ENCODE assay signal across 10 mouse cellular contexts in the genomic region with DNA sequence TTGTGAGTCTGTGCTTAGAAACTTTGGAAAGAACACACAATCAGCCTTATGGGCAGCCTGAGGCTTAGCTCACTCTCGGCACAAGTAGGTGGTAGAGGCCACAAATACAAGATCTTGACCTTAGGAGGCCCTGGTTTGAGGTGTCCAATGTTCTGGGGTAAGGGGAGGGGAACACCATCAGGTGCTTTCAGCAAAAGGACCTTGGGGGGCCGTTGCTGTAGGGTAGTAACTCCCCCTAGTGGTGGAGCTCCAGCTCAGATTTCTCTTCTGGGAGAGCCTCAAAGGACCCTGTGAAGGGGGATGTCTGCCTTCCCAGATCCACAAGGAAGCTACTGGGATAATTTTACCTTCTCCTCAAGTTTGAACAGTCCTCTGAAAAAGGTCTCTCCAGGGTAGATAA. TPM values are rescaled to one million over a fixed set of nuclear protein-coding genes. Genes with fewer than 3 reads are reported as not detected.
A peak's percentile ranks its signal among the peaks of the same experiment; 100 is the strongest.
DNase-seq lines count a peak whose midpoint lies in the region; ATAC-seq and TF ChIP-seq lines count a peak whose summit lies in the region.
"Had no signal": no experiment of that assay in that cellular context is flagged by ENCODE, and none has a peak within 500 bp of the region (broad histone marks: within the 10 kb centered on the region; RNA-seq: fewer than 3 reads in every experiment).

No protein-coding gene starts in this region.

- peaks cover 4% of the 10 kb centered on the region; the same call in 1 of the 2 replicates for H3K4me1 ChIP-seq in hindbrain, embryonic 10.5 days (replicated peaks)
- no peaks in the 10 kb centered on the region for H3K4me1 ChIP-seq in hindbrain, embryonic 14.5 days (replicated peaks; ENCODE audit: control insufficient read depth, insufficient read depth, low read length)
- peaks cover 22% of the 10 kb centered on the region for H3K4me1 ChIP-seq in E14TG2a.4 (replicated peaks; ENCODE audit: low read depth, low read length)
- H3K4me1 ChIP-seq in bone marrow macrophage, adult 2 months (ENCODE audit: control insufficient read depth, insufficient read depth, low read length): peaks cover 4% of the 10 kb centered on the region
- no peaks in the 10 kb centered on the region for H3K4me1 ChIP-seq in lung, adult 2 months (ENCODE audit: control insufficient read depth, insufficient read depth, low read length)
- H3K4me1 ChIP-seq in kidney, embryonic 15.5 days: peaks cover 5% of the 10 kb centered on the region; the same call in 1 of the 2 replicates
- no peaks in the 10 kb centered on the region; the same call in 1 of the 2 replicates for H3K4me1 ChIP-seq in forebrain, embryonic 11.5 days (replicated peaks; ENCODE audit: control insufficient read depth, insufficient read depth, low read length)
- H3K4me1 ChIP-seq: embryonic facial prominence, embryonic 15.5 days; midbrain, embryonic 12.5 days had no signal

- peak; percentile 28 for DNase-seq in hindbrain, embryonic 10.5 days (ENCODE audit: low spot score)
- DNase-seq in hindbrain, embryonic 14.5 days (ENCODE audit: low spot score): no peak
- DNase-seq in lung, adult 2 months: peak; percentile 43
- no peak for DNase-seq in gastrocnemius, postnatal 25 days
- DNase-seq in forebrain, embryonic 11.5 days (ENCODE audit: low spot score): no peak

- no peak overlapping the region for H3K4me3 ChIP-seq in hindbrain, embryonic 10.5 days
- H3K4me3 ChIP-seq in hindbrain, embryonic 14.5 days (replicated peaks; ENCODE audit: low read length): no peak overlapping the region
- H3K4me3 ChIP-seq in E14TG2a.4 (replicated peaks; ENCODE audit: low read length): no peak overlapping the region
- H3K4me3 ChIP-seq in bone marrow macrophage, adult 2 months (ENCODE audit: insufficient read depth, low read length): no peak overlapping the region
- H3K4me3 ChIP-seq in lung, adult 2 months (replicated peaks; ENCODE audit: extremely low read depth, low read depth, low read length): no peak overlapping the region
- H3K4me3 ChIP-seq in kidney, embryonic 15.5 days (replicated peaks): no peak overlapping the region
- no peak overlapping the region for H3K4me3 ChIP-seq in forebrain, embryonic 11.5 days (ENCODE audit: low read depth, low read length)
- H3K4me3 ChIP-seq: embryonic facial prominence, embryonic 15.5 days had no signal

- TF ChIP-seq POLR2A in bone marrow macrophage, adult 2 months (IDR thresholded peaks at IDR 0.05; ENCODE audit: borderline replicate concordance, low read depth, low read length): no peak
- no peak for TF ChIP-seq POLR2A in lung, adult 2 months (IDR thresholded peaks at IDR 0.05; ENCODE audit: borderline replicate concordance, extremely low read depth, low read depth, low read length)

- H3K27me3 ChIP-seq in hindbrain, embryonic 10.5 days (ENCODE audit: insufficient read depth, poor library complexity, severe bottlenecking): peaks cover 5% of the 10 kb centered on the region; the same call in 1 of the 2 replicates
- H3K27me3 ChIP-seq in hindbrain, embryonic 14.5 days (ENCODE audit: control insufficient read depth, insufficient read depth, low read length): no peaks in the 10 kb centered on the region
- H3K27me3 ChIP-seq in E14TG2a.4 (ENCODE audit: insufficient read depth, low read length): peaks cover 23% of the 10 kb centered on the region
- no peaks in the 10 kb centered on the region for H3K27me3 ChIP-seq in kidney, embryonic 15.5 days
- H3K27me3 ChIP-seq in forebrain, embryonic 11.5 days (ENCODE audit: control insufficient read depth, insufficient read depth, low read length): no peaks in the 10 kb centered on the region
- H3K27me3 ChIP-seq: embryonic facial prominence, embryonic 15.5 days; midbrain, embryonic 12.5 days had no signal

- no peak overlapping the region for H3K4me2 ChIP-seq in hindbrain, embryonic 14.5 days (replicated peaks)
- H3K4me2 ChIP-seq in kidney, embryonic 15.5 days: no peak overlapping the region
- H3K4me2 ChIP-seq in forebrain, embryonic 11.5 days (ENCODE audit: low read depth, low read length, severe bottlenecking): no peak overlapping the region
- H3K4me2 ChIP-seq: embryonic facial prominence, embryonic 15.5 days; midbrain, embryonic 12.5 days had no signal

- TF ChIP-seq CTCF in E14TG2a.4 (conservative IDR thresholded peaks at IDR 0.05; ENCODE audit: low read length): peak; percentile 50
- TF ChIP-seq CTCF in bone marrow macrophage, adult 2 months (IDR thresholded peaks at IDR 0.05; ENCODE audit: low read depth, low read length): peak; percentile 68
- TF ChIP-seq CTCF in lung, adult 2 months (IDR thresholded peaks at IDR 0.05; ENCODE audit: insufficient read depth, low read length): peak; percentile 57

- 16% methylated on average over 2 of the region's 2 CpGs for WGBS in hindbrain, embryonic 10.5 days
- 20% methylated on average over 2 of the region's 2 CpGs for WGBS in hindbrain, embryonic 14.5 days
- WGBS in lung, adult 2 months: 10% methylated on average over 2 of the region's 2 CpGs
- 13% methylated on average over 2 of the region's 2 CpGs for WGBS in kidney, embryonic 15.5 days
- 14% methylated on average over 2 of the region's 2 CpGs for WGBS in forebrain, embryonic 11.5 days

- no peak overlapping the region for H3K27ac ChIP-seq in hindbrain, embryonic 10.5 days
- no peak overlapping the region for H3K27ac ChIP-seq in hindbrain, embryonic 14.5 days
- H3K27ac ChIP-seq in bone marrow macrophage, adult 2 months (ENCODE audit: insufficient read depth, low read depth, low read length): no peak overlapping the region
- H3K27ac ChIP-seq in kidney, embryonic 15.5 days: no peak overlapping the region
- no peak overlapping the region for H3K27ac ChIP-seq in forebrain, embryonic 11.5 days (ENCODE audit: low read depth, low read length)
- H3K27ac ChIP-seq: embryonic facial prominence, embryonic 15.5 days; midbrain, embryonic 12.5 days had no signal

- no peak overlapping the region for H3K9ac ChIP-seq in hindbrain, embryonic 14.5 days
- H3K9ac ChIP-seq in kidney, embryonic 15.5 days: no peak overlapping the region
- H3K9ac ChIP-seq in forebrain, embryonic 11.5 days (ENCODE audit: low read length): no peak overlapping the region
- H3K9ac ChIP-seq: embryonic facial prominence, embryonic 15.5 days; midbrain, embryonic 12.5 days had no signal

- H3K9me3 ChIP-seq in hindbrain, embryonic 10.5 days: no peaks in the 10 kb centered on the region
- no peaks in the 10 kb centered on the region for H3K9me3 ChIP-seq in hindbrain, embryonic 14.5 days (ENCODE audit: control insufficient read depth, low read length)
- H3K9me3 ChIP-seq in E14TG2a.4 (ENCODE audit: low read length): peaks cover 6% of the 10 kb centered on the region; the same call in 1 of the 2 replicates
- no peaks in the 10 kb centered on the region for H3K9me3 ChIP-seq in kidney, embryonic 15.5 days (replicated peaks)
- H3K9me3 ChIP-seq in forebrain, embryonic 11.5 days (ENCODE audit: control insufficient read depth, low read length): no peaks in the 10 kb centered on the region
- H3K9me3 ChIP-seq: embryonic facial prominence, embryonic 15.5 days; midbrain, embryonic 12.5 days had no signal

- no peaks in the 10 kb centered on the region for H3K36me3 ChIP-seq in hindbrain, embryonic 10.5 days
- no peaks in the 10 kb centered on the region for H3K36me3 ChIP-seq in hindbrain, embryonic 14.5 days (replicated peaks; ENCODE audit: control insufficient read depth, insufficient read depth)
- H3K36me3 ChIP-seq in E14TG2a.4 (ENCODE audit: insufficient read depth, low read length): no peaks in the 10 kb centered on the region
- H3K36me3 ChIP-seq in kidney, embryonic 15.5 days: no peaks in the 10 kb centered on the region
- H3K36me3 ChIP-seq in forebrain, embryonic 11.5 days (ENCODE audit: control insufficient read depth, insufficient read depth, low read length): no peaks in the 10 kb centered on the region
- H3K36me3 ChIP-seq: embryonic facial prominence, embryonic 15.5 days; midbrain, embryonic 12.5 days had no signal

- ATAC-seq in hindbrain, embryonic 14.5 days (ENCODE audit: low FRiP score): no peak
- ATAC-seq in kidney, embryonic 15.5 days (replicated peaks; ENCODE audit: low FRiP score): no peak
- no peak for ATAC-seq in forebrain, embryonic 11.5 days (replicated peaks; ENCODE audit: low FRiP score)

RNA-seq across cellular contexts. Expression of a gene that starts 6.1 kb away (rescaled TPM):
- polyA plus RNA-seq in hindbrain, embryonic 10.5 days (2016; fragmentation: Nextera tagmentation; extraction: Ambion mirVana): 25.7 and 32.7 TPM in 2 replicates
- polyA plus RNA-seq in hindbrain, embryonic 14.5 days (2014; fragmentation: Nextera tagmentation; extraction: Ambion mirVana): 23.7 and 28.0 TPM in 2 replicates
- 14.8 and 16.0 TPM in 2 replicates for polyA plus RNA-seq in bone marrow macrophage, adult 2 months (2012; ENCODE audit: insufficient read depth, insufficient read length, missing spikeins)
- polyA plus RNA-seq in lung, adult 2 months (2012; rRNA removed): 254 and 294 TPM in 2 replicates
- total RNA-seq in gastrocnemius, postnatal 25 days (2021): 10 to 100 TPM; 11.9 to 15.0 TPM
- polyA plus RNA-seq in kidney, embryonic 15.5 days (2015; fragmentation: Nextera tagmentation; extraction: Ambion mirVana): 29.9 and 35.2 TPM in 2 replicates
- polyA plus RNA-seq in forebrain, embryonic 11.5 days (2014; fragmentation: Nextera tagmentation; extraction: Ambion mirVana): 23.9 and 26.4 TPM in 2 replicates

RNA-seq across cellular contexts. Expression of a gene that starts 60.0 kb away (rescaled TPM):
- 0.51 and 1.0 TPM in 2 replicates for polyA plus RNA-seq in hindbrain, embryonic 10.5 days (2016; fragmentation: Nextera tagmentation; extraction: Ambion mirVana)
- polyA plus RNA-seq in hindbrain, embryonic 14.5 days (2014; fragmentation: Nextera tagmentation; extraction: Ambion mirVana): 0.08 and 0.27 TPM in 2 replicates
- polyA plus RNA-seq in bone marrow macrophage, adult 2 months (2012; ENCODE audit: insufficient read depth, insufficient read length, missing spikeins): 0.45 and 0.82 TPM in 2 replicates
- polyA plus RNA-seq in lung, adult 2 months (2012; rRNA removed): 4.0 and 6.3 TPM in 2 replicates
- total RNA-seq in gastrocnemius, postnatal 25 days (2021): under 1 TPM; 0.18 to 0.32 TPM
- polyA plus RNA-seq in kidney, embryonic 15.5 days (2015; fragmentation: Nextera tagmentation; extraction: Ambion mirVana): 6.5 and 7.2 TPM in 2 replicates
- polyA plus RNA-seq in forebrain, embryonic 11.5 days (2014; fragmentation: Nextera tagmentation; extraction: Ambion mirVana): 0.17 and 0.33 TPM in 2 replicates

Comparison
In these comparisons a context has a peak if more than half of its experiments do, and no peak if none do; other contexts are left out.
1. DNase-seq: peak in hindbrain, embryonic 10.5 days (single experiment) and lung, adult 2 months (single experiment); none in hindbrain, embryonic 14.5 days (single experiment), gastrocnemius, postnatal 25 days (single experiment) and forebrain, embryonic 11.5 days (single experiment).
2. Peak in every context shown above with its lines, with median percentiles within 50 percentile points of each other: CTCF ChIP-seq.